Mouse (Mus musculus): Measurements from ENCODE around the gene Tex35. TPM values are rescaled to one million over a fixed set of nuclear protein-coding genes. Genes with fewer than 3 reads are reported as not detected.

The Tex35 gene
- polyA plus RNA-seq, 1 experiment from 2014 or later: not detected

GRCm38 (mm10) chr1:157081999-157082398 lies 26.5 kb downstream of the Tex35 start:
- no peak overlapping the region for H3K27ac ChIP-seq (replicated peaks in 1 of 2; ENCODE audit: control insufficient read depth in 1 of 2, insufficient read depth in 1 of 2, low read depth in 2 of 2, low read length in 2 of 2)
- 51% methylated on average over 8 of the region's 8 CpGs for WGBS
- H3K4me3 ChIP-seq (ENCODE audit: control insufficient read depth in 1 of 2, insufficient read depth in 1 of 2, low read depth in 1 of 2, low read length in 2 of 2): no peak overlapping the region
- no peak for ATAC-seq (ENCODE audit: insufficient number of reproducible peaks, insufficient read depth, low FRiP score, low read depth)
- no peaks in the 10 kb centered on the region for H3K36me3 ChIP-seq (ENCODE audit: control insufficient read depth, insufficient read depth, low read length)
- no peaks in the 10 kb centered on the region for H3K9me3 ChIP-seq (ENCODE audit: control insufficient read depth, low read length)
- no peak overlapping the region for H3K4me2 ChIP-seq (ENCODE audit: low read length)
- H3K27me3 ChIP-seq (ENCODE audit: control insufficient read depth, insufficient read depth, low read length): no peaks in the 10 kb centered on the region
- no peak overlapping the region for H3K9ac ChIP-seq (ENCODE audit: low read length)
- H3K4me1 ChIP-seq (ENCODE audit: control insufficient read depth in 2 of 2, insufficient read depth in 2 of 2, low read length in 2 of 2): peaks cover 8 to 22% of the 10 kb centered on the region in 2 experiments

GRCm38 (mm10) chr1:157081076-157081804 lies 27.2 kb downstream of the Tex35 start:
- Histone ChIP-seq H3K4me1 (ENCODE audit: control insufficient read depth in 2 of 2, insufficient read depth in 2 of 2, low read length in 2 of 2) (peaks cover 8 to 20% of the 10 kb centered on the region in 2 experiments), H3K4me3 (ENCODE audit: control insufficient read depth in 1 of 2, insufficient read depth in 1 of 2, low read depth in 1 of 2, low read length in 2 of 2) (no peak overlapping the region), H3K27ac (replicated peaks in 1 of 2; ENCODE audit: control insufficient read depth in 1 of 2, insufficient read depth in 1 of 2, low read depth in 2 of 2, low read length in 2 of 2) (no peak overlapping the region), H3K4me2 (ENCODE audit: low read length) (no peak overlapping the region), H3K9me3 (ENCODE audit: control insufficient read depth, low read length) (no peaks in the 10 kb centered on the region), H3K27me3 (ENCODE audit: control insufficient read depth, insufficient read depth, low read length) (no peaks in the 10 kb centered on the region), H3K36me3 (ENCODE audit: control insufficient read depth, insufficient read depth, low read length) (no peaks in the 10 kb centered on the region), H3K9ac (ENCODE audit: low read length) (no peak overlapping the region)
- 49% methylated on average over 15 of the region's 15 CpGs for WGBS
- ATAC-seq (ENCODE audit: insufficient number of reproducible peaks, insufficient read depth, low FRiP score, low read depth): no peak

GRCm38 (mm10) chr1:157080071-157080470 lies 28.4 kb downstream of the Tex35 start:
- H3K36me3 ChIP-seq (ENCODE audit: control insufficient read depth, insufficient read depth, low read length): no peaks in the 10 kb centered on the region
- no peak for ATAC-seq (ENCODE audit: insufficient number of reproducible peaks, insufficient read depth, low FRiP score, low read depth)
- 66% methylated on average over 7 of the region's 7 CpGs for WGBS
- H3K4me3 ChIP-seq (ENCODE audit: control insufficient read depth in 1 of 2, insufficient read depth in 1 of 2, low read depth in 1 of 2, low read length in 2 of 2): no peak overlapping the region
- H3K9me3 ChIP-seq (ENCODE audit: control insufficient read depth, low read length): no peaks in the 10 kb centered on the region
- H3K4me1 ChIP-seq (ENCODE audit: control insufficient read depth in 2 of 2, insufficient read depth in 2 of 2, low read length in 2 of 2): peaks cover 8 to 24% of the 10 kb centered on the region in 2 experiments
- H3K27ac ChIP-seq (replicated peaks in 1 of 2; ENCODE audit: control insufficient read depth in 1 of 2, insufficient read depth in 1 of 2, low read depth in 2 of 2, low read length in 2 of 2): no peak overlapping the region
- no peak overlapping the region for H3K4me2 ChIP-seq (ENCODE audit: low read length)
- no peaks in the 10 kb centered on the region for H3K27me3 ChIP-seq (ENCODE audit: control insufficient read depth, insufficient read depth, low read length)
- H3K9ac ChIP-seq (ENCODE audit: low read length): no peak overlapping the region

GRCm38 (mm10) chr1:157079384-157080025 lies 29.0 kb downstream of the Tex35 start:
- H3K36me3 ChIP-seq (ENCODE audit: control insufficient read depth, insufficient read depth, low read length): no peaks in the 10 kb centered on the region
- no peaks in the 10 kb centered on the region for H3K9me3 ChIP-seq (ENCODE audit: control insufficient read depth, low read length)
- H3K27me3 ChIP-seq (ENCODE audit: control insufficient read depth, insufficient read depth, low read length): no peaks in the 10 kb centered on the region
- H3K4me2 ChIP-seq (ENCODE audit: low read length): no peak overlapping the region
- peaks cover 10 to 24% of the 10 kb centered on the region in 2 experiments for H3K4me1 ChIP-seq (ENCODE audit: control insufficient read depth in 2 of 2, insufficient read depth in 2 of 2, low read length in 2 of 2)
- H3K4me3 ChIP-seq (ENCODE audit: control insufficient read depth in 1 of 2, insufficient read depth in 1 of 2, low read depth in 1 of 2, low read length in 2 of 2): no peak overlapping the region
- WGBS: 32% methylated on average over 11 of the region's 11 CpGs
- ATAC-seq (ENCODE audit: insufficient number of reproducible peaks, insufficient read depth, low FRiP score, low read depth): no peak
- H3K27ac ChIP-seq (replicated peaks in 1 of 2; ENCODE audit: control insufficient read depth in 1 of 2, insufficient read depth in 1 of 2, low read depth in 2 of 2, low read length in 2 of 2): no peak overlapping the region
- H3K9ac ChIP-seq (ENCODE audit: low read length): no peak overlapping the region

- no peak overlapping the region for H3K27ac ChIP-seq (replicated peaks in 1 of 2; ENCODE audit: control insufficient read depth in 1 of 2, insufficient read depth in 1 of 2, low read depth in 2 of 2, low read length in 2 of 2)
- no peaks in the 10 kb centered on the region for H3K27me3 ChIP-seq (ENCODE audit: control insufficient read depth, insufficient read depth, low read length)
- no peak overlapping the region for H3K4me3 ChIP-seq (ENCODE audit: control insufficient read depth in 1 of 2, insufficient read depth in 1 of 2, low read depth in 1 of 2, low read length in 2 of 2)
- no peaks in the 10 kb centered on the region for H3K9me3 ChIP-seq (ENCODE audit: control insufficient read depth, low read length)
- H3K4me2 ChIP-seq (ENCODE audit: low read length): peak overlapping the region; percentile 12; the same call in 1 of the 2 replicates
- no peak for ATAC-seq (ENCODE audit: insufficient number of reproducible peaks, insufficient read depth, low FRiP score, low read depth)
- H3K4me1 ChIP-seq (ENCODE audit: control insufficient read depth in 2 of 2, insufficient read depth in 2 of 2, low read length in 2 of 2): peaks cover 10 to 24% of the 10 kb centered on the region in 2 experiments
- no peak overlapping the region for H3K9ac ChIP-seq (ENCODE audit: low read length)
- 55% methylated on average over 43 of the region's 43 CpGs for whole genome bisulfite sequencing
- H3K36me3 ChIP-seq (ENCODE audit: control insufficient read depth, insufficient read depth, low read length): no peaks in the 10 kb centered on the region
These were observed 31.4 kb downstream of the Tex35 start for GRCm38 (mm10) chr1:157076781-157077705.

GRCm38 (mm10) chr1:157076257-157076656 lies 32.2 kb downstream of the Tex35 start:
- Histone ChIP-seq H3K36me3 (ENCODE audit: control insufficient read depth, insufficient read depth, low read length) (no peaks in the 10 kb centered on the region), H3K4me2 (ENCODE audit: low read length) (no peak overlapping the region), H3K27me3 (ENCODE audit: control insufficient read depth, insufficient read depth, low read length) (no peaks in the 10 kb centered on the region), H3K9me3 (ENCODE audit: control insufficient read depth, low read length) (no peaks in the 10 kb centered on the region), H3K4me1 (ENCODE audit: control insufficient read depth in 2 of 2, insufficient read depth in 2 of 2, low read length in 2 of 2) (peaks cover 7 to 19% of the 10 kb centered on the region in 2 experiments), H3K4me3 (ENCODE audit: control insufficient read depth in 1 of 2, insufficient read depth in 1 of 2, low read depth in 1 of 2, low read length in 2 of 2) (no peak overlapping the region), H3K9ac (ENCODE audit: low read length) (no peak overlapping the region), H3K27ac (replicated peaks in 1 of 2; ENCODE audit: control insufficient read depth in 1 of 2, insufficient read depth in 1 of 2, low read depth in 2 of 2, low read length in 2 of 2) (no peak overlapping the region)
- ATAC-seq (ENCODE audit: insufficient number of reproducible peaks, insufficient read depth, low FRiP score, low read depth): peak; percentile 41; the same call in 1 of the 2 replicates
- WGBS: 5% methylated on average over 14 of the region's 15 CpGs

GRCm38 (mm10) chr1:157074937-157075336 lies 33.5 kb downstream of the Tex35 start:
- 56% methylated on average over 7 of the region's 7 CpGs for WGBS
- no peaks in the 10 kb centered on the region for H3K27me3 ChIP-seq (ENCODE audit: control insufficient read depth, insufficient read depth, low read length)
- H3K36me3 ChIP-seq (ENCODE audit: control insufficient read depth, insufficient read depth, low read length): no peaks in the 10 kb centered on the region
- no peaks in the 10 kb centered on the region for H3K9me3 ChIP-seq (ENCODE audit: control insufficient read depth, low read length)
- ATAC-seq (ENCODE audit: insufficient number of reproducible peaks, insufficient read depth, low FRiP score, low read depth): no peak
- H3K4me2 ChIP-seq (ENCODE audit: low read length): no peak overlapping the region
- H3K4me3 ChIP-seq (ENCODE audit: control insufficient read depth in 1 of 2, insufficient read depth in 1 of 2, low read depth in 1 of 2, low read length in 2 of 2): no peak overlapping the region
- no peak overlapping the region for H3K27ac ChIP-seq (replicated peaks in 1 of 2; ENCODE audit: control insufficient read depth in 1 of 2, insufficient read depth in 1 of 2, low read depth in 2 of 2, low read length in 2 of 2)
- no peak overlapping the region for H3K9ac ChIP-seq (ENCODE audit: low read length)
- H3K4me1 ChIP-seq (ENCODE audit: control insufficient read depth in 2 of 2, insufficient read depth in 2 of 2, low read length in 2 of 2): peaks cover 5 to 11% of the 10 kb centered on the region in 2 experiments
